Mouse (Mus musculus) CD8-positive naive resting alpha-beta T cell, adult 2 months (primary cell): ENCODE results near the gene Rbm44.

Experiments
- DNase-seq, 2 experiments: peaks; one replicate each; pipeline ENCODE4 v3.0.0; 2022; ENCODE audit warnings: low read depth in 2 of 2, low spot score in 2 of 2

The Rbm44 gene

DNA sequence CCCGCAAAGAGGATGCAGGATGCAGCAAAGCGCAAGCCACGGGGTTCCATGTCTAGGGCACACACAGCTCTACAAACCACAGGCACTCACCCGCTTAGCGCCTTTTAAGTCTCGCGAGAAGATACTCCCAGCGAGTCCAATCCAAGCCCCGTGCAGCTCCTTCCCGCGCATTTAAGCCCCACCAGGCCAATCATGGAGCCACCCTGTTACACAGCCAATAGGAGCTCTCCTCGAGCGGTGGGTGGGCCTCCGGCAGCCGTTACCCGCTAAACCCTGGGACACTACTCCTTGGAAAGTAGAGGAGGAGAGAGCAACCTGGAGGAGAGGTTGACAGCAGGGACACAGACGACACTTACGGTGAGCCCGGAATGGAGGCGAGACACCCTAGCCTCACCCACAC is at the start of gene Rbm44:
TSS of gene Rbm44 (plus strand) at position 277 of the 400 bp plus-strand sequence.
- no peak for DNase-seq

DNA sequence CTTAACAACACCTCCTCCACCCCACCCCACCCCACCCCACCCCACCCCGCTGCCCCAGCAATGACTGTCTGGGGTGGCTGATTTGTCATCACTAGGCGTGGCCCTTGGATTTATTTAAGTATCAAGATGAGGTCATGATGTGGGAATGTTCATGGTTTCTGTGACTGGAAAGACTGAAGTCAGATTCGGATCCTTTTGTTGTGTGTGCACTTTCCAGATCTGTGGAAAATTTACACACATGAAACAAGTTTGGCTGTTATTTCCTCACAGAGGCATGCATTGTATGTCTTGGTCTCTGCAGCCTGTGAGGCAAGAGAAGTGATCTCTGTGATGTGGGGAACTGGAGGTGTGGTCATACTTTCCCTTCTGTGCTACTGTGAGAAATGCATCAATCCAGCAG is 49.6 kb upstream of the Rbm44 start:
- DNase-seq, result peak; percentile 32 to 41

DNA sequence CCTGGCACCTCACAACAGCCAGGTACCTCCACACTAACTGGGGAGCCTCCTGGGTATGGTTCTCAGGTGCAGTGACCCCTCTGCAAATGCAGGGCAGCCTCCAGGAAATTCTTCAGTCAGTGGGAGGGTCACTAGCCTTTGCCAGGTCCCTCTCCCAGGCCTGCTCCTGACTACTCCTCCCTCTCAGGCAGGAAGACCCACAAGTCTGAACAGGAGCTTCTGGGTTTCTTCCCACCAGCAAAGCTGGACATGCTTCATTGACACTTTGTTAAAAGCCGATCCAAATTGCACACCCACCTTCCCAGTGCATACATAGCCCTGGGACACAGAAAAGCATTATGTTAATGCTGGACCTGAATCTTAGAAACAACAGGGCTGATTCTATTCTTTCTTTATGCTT is 49.0 kb upstream of the Rbm44 start:
- DNase-seq, result no peak

DNA sequence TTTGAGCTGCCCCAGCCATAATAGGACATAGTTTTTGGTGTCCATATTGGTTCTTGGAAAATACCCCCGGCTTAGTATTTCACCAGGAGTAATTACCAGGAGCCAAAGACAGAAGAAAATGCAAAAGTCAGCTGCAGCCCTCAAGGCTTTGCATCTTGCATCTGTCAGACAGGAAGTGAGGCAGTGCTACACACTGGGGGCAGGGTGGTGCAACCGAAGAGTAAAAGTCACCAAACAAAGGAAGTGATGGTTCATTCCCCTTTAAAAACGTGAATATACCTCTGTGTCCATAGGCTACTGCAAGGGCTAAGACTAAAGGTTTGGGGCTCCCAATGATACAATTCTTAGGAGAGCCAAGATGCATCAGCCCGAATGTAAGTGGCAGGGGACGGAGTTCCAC is 48.4 kb upstream of the Rbm44 start:
- peak in 1 of 2 experiments; percentile 43 for DNase-seq

DNA sequence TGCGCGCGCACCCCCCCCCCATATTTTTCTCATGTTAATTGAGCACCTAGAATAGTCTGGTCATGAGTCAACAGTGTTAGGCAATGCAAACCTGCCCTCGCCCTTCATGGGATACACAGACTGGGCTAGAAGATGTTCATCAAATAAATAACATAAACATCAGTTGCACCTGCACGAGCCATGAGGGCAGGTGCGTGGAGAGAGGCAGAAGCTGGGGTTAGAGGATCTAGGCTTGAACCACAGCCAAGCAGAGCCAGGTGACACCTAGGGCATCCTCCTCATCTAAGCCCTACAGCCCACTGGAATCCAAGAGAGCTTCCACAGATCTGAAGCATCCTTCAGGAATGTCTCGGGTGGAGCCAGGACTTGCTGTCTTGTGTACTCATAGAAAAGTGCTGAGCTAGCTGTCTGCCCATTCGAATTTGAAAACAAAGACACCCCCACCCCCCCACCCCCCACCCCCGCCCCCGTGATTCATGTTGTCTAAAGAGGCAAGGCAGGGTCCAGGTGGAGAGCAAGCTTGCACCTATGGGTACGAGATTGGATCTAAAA is 47.5 kb upstream of the Rbm44 start:
- no peak for DNase-seq

DNA sequence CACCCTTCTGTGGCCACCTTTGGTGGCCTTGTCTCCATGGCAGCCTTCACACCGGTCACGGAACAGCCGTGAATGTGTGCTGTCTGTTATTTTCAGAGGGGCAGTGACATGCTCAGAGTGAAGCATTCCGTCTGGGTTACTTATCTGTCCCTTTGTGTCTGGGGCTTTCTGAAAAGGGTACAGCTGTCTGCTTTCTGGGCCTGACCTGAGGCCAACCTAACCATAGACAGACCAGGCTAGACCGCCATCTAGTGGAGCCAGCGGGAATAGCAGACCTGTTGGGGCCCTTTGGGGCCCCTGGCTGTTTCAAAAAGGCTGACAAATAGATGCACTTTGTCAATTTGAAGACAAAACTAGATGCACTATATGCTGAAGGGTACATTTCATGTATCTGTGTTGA is 46.0 kb upstream of the Rbm44 start:
- DNase-seq, result peak; percentile 84 to 88

DNA sequence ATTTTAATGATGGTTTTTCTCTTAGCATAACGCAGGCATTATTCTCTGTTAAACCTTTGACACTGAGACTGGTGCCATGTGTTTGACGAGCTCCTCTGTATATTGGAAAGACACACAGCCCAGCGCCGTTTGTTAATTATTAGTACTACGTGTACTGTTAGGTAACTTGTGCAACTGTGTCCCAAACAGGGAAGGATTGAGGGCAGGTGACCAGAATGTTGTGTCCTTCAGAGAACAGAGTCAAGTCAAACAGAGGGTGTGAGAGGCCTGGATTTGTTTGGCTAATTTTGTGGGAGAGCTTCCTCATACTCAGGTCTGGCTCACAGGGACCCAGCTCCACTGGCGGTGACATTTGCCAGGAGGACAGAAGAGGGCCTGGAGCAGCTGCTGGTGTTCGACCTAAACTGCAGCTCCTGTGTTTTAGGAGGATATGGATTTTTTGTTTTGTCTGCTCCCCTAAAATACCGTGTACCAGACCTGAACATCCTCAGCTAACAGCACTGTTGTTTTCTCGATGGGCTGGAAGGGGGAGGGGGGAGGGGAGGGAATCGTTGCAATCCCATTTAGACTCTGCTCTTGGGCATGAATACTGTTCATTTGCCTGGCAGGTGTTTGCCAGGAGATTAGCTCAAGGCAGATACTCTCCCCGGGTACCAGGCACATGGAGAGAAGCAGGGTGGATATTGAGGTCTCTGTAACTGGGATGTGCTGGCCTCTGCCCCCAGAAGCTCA is 43.0 kb upstream of the Rbm44 start:
- DNase-seq, result no peak

DNA sequence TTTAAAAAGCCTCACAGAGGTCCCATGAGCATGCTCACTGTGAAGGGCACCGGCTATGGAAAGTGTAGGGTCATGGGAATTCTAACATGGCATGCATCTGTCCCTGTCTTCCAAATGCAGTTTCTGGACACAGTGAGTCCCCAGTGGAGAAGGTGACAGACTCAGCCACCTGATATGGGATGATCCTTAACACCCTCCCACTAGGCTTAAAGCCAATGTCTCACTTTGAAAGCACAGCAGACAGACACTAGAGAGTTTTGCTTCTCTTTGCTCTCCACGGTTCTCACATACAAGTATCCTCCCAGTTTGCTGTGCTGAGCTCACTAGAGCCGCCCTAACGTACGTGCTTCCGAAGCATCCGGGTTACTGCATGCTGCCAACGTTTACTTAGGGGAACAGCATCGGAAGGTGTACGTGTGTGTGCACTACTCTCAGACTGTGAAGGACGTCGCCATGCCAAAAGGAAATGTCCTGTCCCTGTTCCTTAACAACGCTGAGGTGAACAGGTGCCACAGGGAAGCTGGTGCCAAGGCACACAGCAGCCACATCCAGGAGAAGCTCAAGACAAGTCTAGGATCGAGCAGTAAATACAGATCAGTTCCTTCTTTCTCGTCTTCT is 41.4 kb upstream of the Rbm44 start:
- no peak for DNase-seq

DNA sequence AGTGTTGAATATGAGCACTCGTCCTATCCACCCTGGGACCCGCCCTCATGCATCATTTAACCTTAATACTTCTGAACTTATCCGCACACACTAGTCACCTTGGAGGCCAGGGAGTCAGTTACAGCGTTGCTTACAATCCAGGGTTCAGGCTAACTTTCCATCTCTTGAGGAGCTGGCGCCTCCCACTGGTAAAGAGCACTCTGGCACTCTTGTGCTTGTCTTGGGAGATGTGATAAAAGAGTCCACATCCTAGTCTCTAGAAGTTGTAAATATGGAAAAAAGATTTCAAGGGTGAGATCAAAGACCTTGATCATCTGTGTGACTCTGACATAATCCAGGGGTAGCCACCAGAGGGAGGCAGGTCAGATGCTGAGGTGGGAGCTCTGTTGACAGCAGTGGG is 37.3 kb upstream of the Rbm44 start:
- DNase-seq, result no peak

DNA sequence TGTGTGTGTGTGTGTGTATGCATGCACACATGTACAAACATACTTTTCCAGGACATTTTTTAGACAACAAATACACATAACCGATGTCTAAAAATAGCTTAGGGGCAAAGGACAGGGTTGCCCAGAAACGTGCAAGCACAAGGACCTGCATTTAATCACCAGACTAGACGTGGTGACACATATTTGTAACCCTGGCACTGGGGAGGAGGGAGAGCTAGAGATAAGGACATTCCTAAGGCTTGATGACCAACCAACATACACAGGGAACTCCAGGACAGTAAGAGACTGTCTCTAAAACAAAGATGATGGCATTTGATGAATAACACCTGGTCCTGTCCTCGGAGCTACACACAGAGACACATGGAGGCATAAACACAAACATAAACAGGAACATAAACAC is 35.6 kb upstream of the Rbm44 start:
- DNase-seq, result no peak

DNA sequence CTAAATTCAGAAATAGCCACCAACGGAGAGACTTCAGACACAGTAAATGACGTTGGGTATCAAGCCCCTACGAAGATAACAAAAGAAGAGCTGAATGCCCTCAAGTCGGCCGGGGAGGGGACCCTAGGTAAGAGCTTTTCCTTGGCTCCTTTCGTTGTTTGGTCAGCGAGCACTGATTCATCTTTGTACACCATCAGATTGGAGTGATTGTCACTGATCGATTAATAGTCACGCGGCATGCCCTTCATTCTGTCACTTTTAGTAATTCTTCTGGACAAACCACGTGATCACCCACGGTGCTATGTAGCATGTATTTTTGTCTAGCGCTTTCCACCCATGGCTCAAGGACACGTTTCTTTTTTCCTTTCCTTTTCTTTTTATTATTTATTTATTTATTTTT is 32.7 kb upstream of the Rbm44 start:
- DNase-seq, result no peak

DNA sequence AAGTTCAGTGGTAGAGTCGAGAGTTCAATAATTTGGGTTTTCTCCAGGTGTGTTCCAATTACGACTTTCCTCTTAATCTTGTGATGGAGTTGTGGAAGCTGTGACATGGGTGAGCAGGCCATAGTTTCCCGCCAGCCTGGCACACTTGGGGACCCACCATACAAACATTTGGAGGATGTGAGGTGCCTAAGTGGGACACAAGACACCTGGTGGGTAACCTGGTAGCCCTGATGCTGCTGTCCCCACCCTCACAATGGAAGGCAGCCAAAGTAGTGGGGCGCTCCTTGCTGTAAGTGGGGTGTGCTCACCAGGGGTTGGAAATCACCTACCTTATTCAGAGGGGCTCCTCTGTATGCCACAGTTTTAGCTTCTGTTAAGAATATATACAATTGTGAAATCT is 32.3 kb upstream of the Rbm44 start:
- no peak for DNase-seq

DNA sequence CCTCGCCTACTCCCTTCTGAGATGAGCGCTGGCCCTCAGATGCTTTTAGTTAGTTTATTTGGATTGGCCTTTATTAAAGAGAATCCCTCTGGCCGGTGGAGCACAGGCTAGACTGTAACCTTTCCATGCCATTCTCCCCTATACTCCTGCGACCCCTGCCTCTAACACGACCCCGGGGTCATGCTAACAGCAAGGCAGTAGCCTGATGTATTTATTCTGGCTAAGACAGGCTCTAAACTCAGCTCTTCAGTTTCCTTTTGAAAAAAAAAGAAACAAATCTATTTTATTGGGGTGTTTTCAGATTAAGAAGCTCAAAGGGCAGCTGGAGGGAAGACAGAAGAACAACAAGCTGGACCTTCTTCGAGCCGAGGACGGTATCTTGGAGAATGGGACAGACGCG is 22.8 kb upstream of the Rbm44 start:
- DNase-seq, result no peak

DNA sequence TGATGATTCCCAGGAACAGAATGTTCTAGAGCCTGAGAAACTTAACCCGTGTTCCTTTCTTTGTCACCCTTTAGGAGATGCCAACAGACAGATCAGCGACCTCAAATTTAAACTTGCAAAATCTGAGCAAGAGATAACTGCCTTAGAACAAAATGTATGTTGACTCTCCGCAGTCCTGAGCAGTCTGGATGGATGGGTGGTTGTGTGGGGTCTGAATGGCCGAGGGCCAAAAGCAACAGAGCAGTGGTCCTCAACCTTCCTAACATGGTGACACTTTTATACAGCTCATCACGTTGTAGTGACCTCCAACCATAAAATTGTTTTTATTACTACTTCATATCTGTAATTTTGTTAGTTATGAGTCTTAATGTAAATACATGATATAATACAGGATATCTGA is 21.9 kb upstream of the Rbm44 start:
- no peak for DNase-seq

DNA sequence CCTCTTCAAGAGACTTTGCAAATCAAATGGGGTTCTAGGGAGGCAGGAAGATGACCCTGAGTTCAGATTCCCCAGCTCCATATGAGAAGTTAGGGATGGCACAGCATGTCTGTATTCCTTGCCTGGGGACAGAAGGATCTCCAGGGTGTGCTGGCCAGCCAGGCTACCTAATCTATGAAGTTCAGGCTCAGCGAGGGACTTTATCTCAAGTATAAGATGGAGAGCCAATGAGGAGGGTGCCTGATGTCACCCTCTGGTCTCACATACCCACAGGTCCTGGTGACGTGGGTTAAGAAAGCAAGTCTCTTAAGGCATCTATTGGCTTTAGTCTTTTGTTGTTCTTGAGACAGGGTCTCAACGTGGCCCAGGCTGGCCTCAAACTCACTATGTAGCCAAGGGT is 21.4 kb upstream of the Rbm44 start:
- no peak for DNase-seq

DNA sequence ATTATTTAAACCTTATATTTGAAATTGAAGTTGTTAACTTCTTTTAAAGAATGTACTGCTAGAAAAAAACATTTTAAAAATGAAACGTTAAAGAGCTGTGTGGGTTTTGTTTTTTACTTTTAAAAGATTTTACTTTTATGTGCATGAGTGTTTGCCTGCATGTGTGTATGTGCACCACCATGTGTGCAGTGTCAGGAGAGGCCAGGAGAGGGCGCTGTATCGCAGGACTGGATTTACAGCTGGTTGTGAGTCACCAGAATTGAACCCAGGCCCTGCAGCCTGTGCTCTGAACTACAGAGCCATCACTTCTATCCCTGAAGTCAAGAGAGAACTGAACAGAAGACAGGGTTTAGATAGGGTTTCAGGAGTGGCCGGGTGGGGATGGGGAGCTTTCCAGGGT is 16.0 kb upstream of the Rbm44 start:
- DNase-seq, result no peak

DNA sequence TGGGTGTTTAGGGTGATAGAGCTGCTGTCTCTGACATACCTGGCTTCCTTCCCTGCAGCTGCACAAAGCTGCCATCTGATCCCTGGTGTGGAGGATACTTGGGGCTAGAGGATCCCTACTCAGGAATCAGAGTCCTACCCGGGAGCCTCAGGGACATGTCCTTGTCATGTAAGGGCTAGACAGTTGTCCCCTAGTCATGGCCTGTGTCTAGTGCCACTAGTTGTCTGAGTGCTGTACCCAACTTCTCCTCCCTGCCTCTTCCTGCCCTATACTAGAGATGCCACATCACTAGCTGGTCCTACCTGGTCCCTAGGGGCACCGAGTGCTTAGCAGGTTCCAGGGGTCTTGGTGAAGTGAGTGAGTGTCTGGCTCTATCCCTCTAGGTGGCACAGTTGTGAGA is 7.9 kb upstream of the Rbm44 start:
- no peak for DNase-seq

DNA sequence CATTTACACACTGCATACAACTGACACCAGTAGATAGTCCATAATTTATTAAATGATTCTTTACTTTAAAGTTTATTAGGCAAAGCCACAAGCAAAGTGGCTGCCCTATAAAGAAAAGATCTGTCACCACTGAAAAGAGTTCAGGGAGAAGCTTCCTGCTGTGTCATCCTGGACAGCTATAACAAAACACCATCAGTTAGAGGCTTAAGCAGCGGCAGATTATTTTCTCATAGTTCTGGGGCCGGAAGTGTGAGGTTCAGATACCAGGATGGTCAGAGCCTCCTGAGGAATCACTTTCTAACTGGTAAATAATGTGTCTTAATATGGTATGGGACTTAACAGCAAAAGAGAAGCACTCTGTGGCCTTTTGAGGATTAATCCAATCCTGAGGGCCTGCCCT is 6.6 kb downstream of the Rbm44 start:
- DNase-seq, result no peak

DNA sequence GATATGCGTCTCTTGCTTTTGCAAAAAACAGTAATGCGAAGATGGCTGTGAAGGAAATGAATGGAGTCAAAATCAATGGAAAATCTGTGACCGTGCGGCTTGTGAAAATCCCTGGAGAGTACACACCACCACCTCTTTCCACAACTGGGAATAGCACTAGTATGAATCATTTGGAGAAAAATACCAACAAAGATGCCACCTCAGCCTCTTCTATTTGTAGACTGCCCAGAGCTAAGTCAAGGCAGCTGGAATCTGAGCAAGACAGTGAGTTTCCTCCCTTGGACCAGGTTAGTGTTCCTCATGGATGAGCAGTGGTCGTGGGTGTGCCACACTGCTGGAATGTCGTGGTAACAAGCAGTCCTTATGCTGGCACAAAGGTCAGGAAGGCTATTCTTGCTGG is 21.9 kb downstream of the Rbm44 start:
- DNase-seq, result no peak

DNA sequence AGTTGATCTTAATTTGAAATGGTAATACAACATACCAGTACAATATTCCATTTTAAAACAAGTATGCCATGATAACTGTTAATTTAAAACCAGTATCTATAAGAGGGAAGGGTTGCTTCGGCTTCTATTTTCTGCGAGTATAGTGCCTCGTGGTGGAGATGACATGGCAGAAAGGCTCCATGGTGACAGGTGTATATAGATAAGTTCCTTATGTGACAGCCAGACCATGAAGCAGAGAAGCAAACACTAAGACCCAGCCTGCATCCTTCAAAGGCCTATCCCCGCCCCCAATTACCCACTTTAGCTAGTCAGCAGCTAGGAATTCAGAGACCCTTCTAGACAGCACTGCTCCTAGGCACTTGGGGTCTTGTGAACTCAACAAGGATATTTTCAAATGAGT is 24.3 kb downstream of the Rbm44 start:
- no peak for DNase-seq

DNA sequence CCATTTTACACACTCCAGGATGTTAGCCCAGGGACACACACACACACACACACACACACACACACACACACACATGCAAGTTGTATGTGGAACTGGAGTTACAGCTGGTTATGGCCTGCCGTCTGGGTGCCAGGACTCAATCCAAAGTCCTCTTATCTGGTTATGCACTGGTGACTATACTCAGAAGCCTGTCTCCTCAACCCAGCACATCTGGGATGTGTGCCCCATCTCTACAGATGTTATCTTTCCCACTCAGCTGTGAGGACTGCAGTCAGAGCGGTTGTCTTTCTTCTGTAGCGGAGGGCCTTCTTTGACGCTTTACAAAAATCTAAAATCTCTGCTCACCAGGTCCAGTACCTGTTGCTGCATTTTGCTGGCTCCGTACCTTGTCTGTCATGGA is 29.9 kb downstream of the Rbm44 start:
- no peak for DNase-seq

DNA sequence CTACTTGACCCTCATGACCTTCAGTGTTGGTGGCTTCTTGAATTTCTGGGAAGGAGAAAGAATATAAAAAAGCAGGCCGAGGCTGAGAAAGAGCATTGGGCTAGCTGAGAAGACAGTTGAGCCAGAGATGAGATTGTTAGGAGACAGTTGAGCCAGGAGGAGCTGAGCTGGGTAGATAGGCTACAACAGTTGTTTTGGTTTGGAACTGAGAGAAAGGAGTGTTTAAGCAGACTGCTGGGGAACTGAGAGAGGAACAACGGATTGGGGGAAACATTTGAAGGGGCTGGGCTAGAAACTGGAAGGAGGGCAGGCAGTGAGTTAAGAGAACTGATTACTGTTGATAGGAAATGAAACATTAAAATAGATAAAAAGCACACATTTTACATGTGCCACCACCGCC is 31.1 kb downstream of the Rbm44 start:
- no peak for DNase-seq

DNA sequence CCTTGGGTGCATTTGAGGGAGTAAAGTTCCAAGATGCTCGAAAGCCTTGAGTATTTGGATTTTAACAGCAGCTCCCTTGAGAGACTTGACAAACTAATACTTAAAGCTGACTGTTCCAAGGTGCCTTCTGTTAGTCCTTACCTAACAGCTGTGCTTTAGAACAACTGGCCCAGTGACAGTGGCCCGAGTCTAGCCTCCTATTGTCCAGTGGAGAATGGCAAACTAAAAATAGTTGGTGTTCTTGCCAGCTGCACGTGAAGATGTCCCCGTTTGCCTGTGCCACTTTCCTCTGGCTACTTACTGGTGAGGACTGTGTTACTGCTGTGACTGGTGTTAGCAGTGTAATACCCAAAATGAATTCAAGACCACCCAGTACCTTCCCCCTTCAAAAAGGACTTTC is 32.0 kb downstream of the Rbm44 start:
- DNase-seq, result no peak
